Mouse (Mus musculus): Measurements from ENCODE around the gene Agap2. TPM values are rescaled to one million over a fixed set of nuclear protein-coding genes. Genes with fewer than 3 reads are reported as not detected.

Agap2 gene
- polyA plus RNA-seq, 1 experiment from 2014 or later = 0.05 TPM

DNA sequence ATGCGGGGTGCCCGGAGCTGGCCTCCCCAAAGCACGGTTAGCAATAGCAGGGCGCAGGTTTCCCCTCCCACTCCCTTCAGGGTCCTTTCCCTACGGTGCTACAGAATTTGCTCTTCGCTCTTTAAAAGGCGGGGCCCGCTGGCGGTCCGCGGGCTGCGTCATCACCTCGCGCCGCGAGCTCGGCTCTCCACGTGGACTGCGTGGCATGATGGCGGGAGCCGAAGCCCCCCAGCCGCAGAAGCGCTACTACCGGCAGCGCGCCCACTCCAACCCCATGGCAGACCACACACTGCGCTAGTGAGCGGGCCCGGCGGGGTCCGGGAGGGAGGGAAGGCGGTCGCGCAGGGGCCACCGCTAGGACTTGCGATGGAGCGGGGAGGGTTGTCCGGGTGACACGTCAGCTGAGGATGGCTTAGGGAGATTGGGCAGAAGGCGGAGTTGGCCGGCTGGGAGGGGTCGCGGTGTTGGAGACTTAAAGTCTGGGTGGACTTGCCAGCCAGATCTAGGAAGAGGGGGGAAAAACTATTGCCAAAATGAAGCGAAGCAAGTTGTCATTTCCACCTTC is 33.2 kb upstream of the Agap2 start:
- ATAC-seq (ENCODE audit: insufficient number of reproducible peaks, low FRiP score, low TSS enrichment, low read depth) (peak; percentile 67), DNase-seq (ENCODE audit: low spot score) (peak; percentile 96)
- H3K9ac ChIP-seq (ENCODE audit: low read length) = peak overlapping the region; percentile 63
- H3K36me3 ChIP-seq (ENCODE audit: control insufficient read depth, insufficient read depth, low read length) = no peaks in the 10 kb centered on the region; the same call in 1 of the 2 replicates
- peak overlapping the region; percentile 90 for H3K4me3 ChIP-seq (ENCODE audit: low read depth, low read length)
- H3K9me3 ChIP-seq (ENCODE audit: control insufficient read depth, low read length) = no peaks in the 10 kb centered on the region
- peak overlapping the region; percentile 98 for H3K4me2 ChIP-seq (ENCODE audit: low read depth, severe bottlenecking)
- H3K4me1 ChIP-seq (ENCODE audit: control insufficient read depth, insufficient read depth, low read length) = 0 out of 2 replicates have a peak, but pooled peaks cover 4% of the 10 kb centered on the region
- H3K27ac ChIP-seq (replicated peaks; ENCODE audit: low read depth, low read length) = no peak overlapping the region
- no peaks in the 10 kb centered on the region; the same call in 1 of the 2 replicates for H3K27me3 ChIP-seq (ENCODE audit: control insufficient read depth, insufficient read depth, low read length)
- WGBS = 0% methylated on average over 44 of the region's 44 CpGs

DNA sequence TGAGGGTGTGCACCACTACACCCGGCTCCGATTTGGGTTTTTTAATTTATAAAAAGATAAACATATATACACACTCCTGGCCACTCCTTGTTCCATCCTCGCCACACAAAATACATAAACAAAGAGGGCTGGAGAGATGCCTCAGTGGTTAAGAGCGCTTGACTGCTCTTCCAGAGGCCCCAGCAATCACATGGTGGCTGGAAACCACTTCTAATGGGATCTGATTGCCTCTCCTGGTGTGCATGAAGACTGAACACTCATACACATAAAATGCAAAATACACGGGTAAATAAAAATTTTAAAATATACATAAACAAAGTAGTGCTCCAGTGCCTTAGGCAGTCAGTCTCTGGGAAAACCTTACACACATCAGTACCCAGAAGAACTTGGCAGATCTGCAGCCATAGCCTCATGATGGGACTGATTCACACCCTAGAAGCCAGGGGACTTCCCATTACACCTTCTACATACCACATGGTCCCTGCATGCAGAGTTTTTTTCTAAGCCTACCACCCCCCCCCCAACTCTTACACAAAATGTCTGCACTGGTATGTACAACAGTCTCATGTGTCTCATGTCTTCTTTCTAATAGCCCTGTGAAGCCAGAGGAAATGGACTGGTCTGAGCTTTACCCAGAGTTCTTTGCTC is 32.5 kb upstream of the Agap2 start:
- no peak for DNase-seq (ENCODE audit: low spot score)
- Histone ChIP-seq H3K4me1 (ENCODE audit: control insufficient read depth, insufficient read depth, low read length) (0 out of 2 replicates have a peak, but pooled peaks cover 4% of the 10 kb centered on the region), H3K36me3 (ENCODE audit: control insufficient read depth, insufficient read depth, low read length) (no peaks in the 10 kb centered on the region; the same call in 1 of the 2 replicates), H3K9ac (ENCODE audit: low read length) (peak overlapping the region; percentile 63), H3K4me2 (ENCODE audit: low read depth, severe bottlenecking) (peak overlapping the region; percentile 98), H3K27ac (replicated peaks; ENCODE audit: low read depth, low read length) (no peak overlapping the region), H3K9me3 (ENCODE audit: control insufficient read depth, low read length) (no peaks in the 10 kb centered on the region), H3K27me3 (ENCODE audit: control insufficient read depth, insufficient read depth, low read length) (peaks cover 1% of the 10 kb centered on the region), H3K4me3 (ENCODE audit: low read depth, low read length) (peak overlapping the region; percentile 90)
- 0 out of 2 replicates have a peak, but pooled peaks have one; percentile 4 for ATAC-seq (ENCODE audit: insufficient number of reproducible peaks, low FRiP score, low TSS enrichment, low read depth)
- 22% methylated on average over 5 of the region's 5 CpGs for WGBS

DNA sequence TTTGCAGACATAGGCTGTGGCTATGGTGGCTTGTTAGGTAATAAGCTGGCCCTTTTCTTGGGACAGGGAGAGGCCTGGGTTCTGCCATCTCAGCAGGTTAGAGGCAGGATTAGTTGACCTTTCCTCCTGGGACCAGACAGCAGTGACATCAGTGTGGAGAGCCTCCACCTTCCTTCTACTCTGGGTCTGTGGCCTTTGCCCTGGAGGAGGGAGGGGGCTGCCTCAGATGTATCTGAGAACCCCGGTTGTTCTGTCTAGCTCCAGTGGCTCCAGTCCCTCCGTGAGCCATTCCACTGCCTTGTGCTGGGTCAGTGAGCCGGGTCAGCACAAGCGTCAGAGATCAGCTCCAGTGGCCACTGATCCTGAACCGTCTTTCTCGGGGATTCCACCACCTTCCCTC is 31.9 kb upstream of the Agap2 start:
- H3K4me3 ChIP-seq (ENCODE audit: low read depth, low read length) = no peak overlapping the region; the same call in 1 of the 2 replicates
- 92% methylated on average over 6 of the region's 6 CpGs for WGBS
- H3K9me3 ChIP-seq (ENCODE audit: control insufficient read depth, low read length) = no peaks in the 10 kb centered on the region
- DNase-seq (ENCODE audit: low spot score) (no peak), ATAC-seq (ENCODE audit: insufficient number of reproducible peaks, low FRiP score, low TSS enrichment, low read depth) (no peak)
- no peaks in the 10 kb centered on the region; the same call in 1 of the 2 replicates for H3K36me3 ChIP-seq (ENCODE audit: control insufficient read depth, insufficient read depth, low read length)
- H3K4me1 ChIP-seq (ENCODE audit: control insufficient read depth, insufficient read depth, low read length) = 0 out of 2 replicates have a peak, but pooled peaks cover 4% of the 10 kb centered on the region
- H3K27me3 ChIP-seq (ENCODE audit: control insufficient read depth, insufficient read depth, low read length) = peaks cover 7% of the 10 kb centered on the region
- no peak overlapping the region for H3K4me2 ChIP-seq (ENCODE audit: low read depth, severe bottlenecking)
- H3K9ac ChIP-seq (ENCODE audit: low read length) = no peak overlapping the region
- no peak overlapping the region for H3K27ac ChIP-seq (replicated peaks; ENCODE audit: low read depth, low read length)

GRCm38 (mm10) chr10:127047954-127048353 is 27.1 kb upstream of the Agap2 start, which contains the start of gene Cyp27b1:
Cyp27b1 (plus strand) TSS chr10:127048250.
- no peaks in the 10 kb centered on the region; the same call in 1 of the 2 replicates for H3K36me3 ChIP-seq (ENCODE audit: control insufficient read depth, insufficient read depth, low read length)
- H3K9ac ChIP-seq (ENCODE audit: low read length) = no peak within 1 kb of the TSS; the same call in 1 of the 2 replicates
- no peak within 1 kb of the TSS for H3K27ac ChIP-seq (replicated peaks; ENCODE audit: low read depth, low read length)
- no peaks in the 10 kb centered on the region for H3K9me3 ChIP-seq (ENCODE audit: control insufficient read depth, low read length)
- 0 out of 2 replicates have a peak, but pooled peaks cover 6% of the 10 kb centered on the region for H3K4me1 ChIP-seq (ENCODE audit: control insufficient read depth, insufficient read depth, low read length)
- DNase-seq (ENCODE audit: low spot score) = no peak
- no peak for ATAC-seq (ENCODE audit: insufficient number of reproducible peaks, low FRiP score, low TSS enrichment, low read depth)
- H3K4me3 ChIP-seq (ENCODE audit: low read depth, low read length) = 0 out of 2 replicates have a peak within 1 kb of the TSS, but pooled peaks have one; percentile 5
- peaks cover 39% of the 10 kb centered on the region for H3K27me3 ChIP-seq (ENCODE audit: control insufficient read depth, insufficient read depth, low read length)
- WGBS = 30% methylated on average over 5 of the region's 5 CpGs
- H3K4me2 ChIP-seq (ENCODE audit: low read depth, severe bottlenecking) = no peak within 1 kb of the TSS

GRCm38 (mm10) chr10:127048608-127049394 is 26.3 kb upstream of the Agap2 start:
- Histone ChIP-seq H3K27me3 (ENCODE audit: control insufficient read depth, insufficient read depth, low read length) (peaks cover 39% of the 10 kb centered on the region), H3K4me2 (ENCODE audit: low read depth, severe bottlenecking) (peak overlapping the region; percentile 17; the same call in 1 of the 2 replicates), H3K9me3 (ENCODE audit: control insufficient read depth, low read length) (no peaks in the 10 kb centered on the region), H3K4me1 (ENCODE audit: control insufficient read depth, insufficient read depth, low read length) (0 out of 2 replicates have a peak, but pooled peaks cover 6% of the 10 kb centered on the region), H3K27ac (replicated peaks; ENCODE audit: low read depth, low read length) (no peak overlapping the region), H3K36me3 (ENCODE audit: control insufficient read depth, insufficient read depth, low read length) (no peaks in the 10 kb centered on the region; the same call in 1 of the 2 replicates), H3K9ac (ENCODE audit: low read length) (no peak overlapping the region), H3K4me3 (ENCODE audit: low read depth, low read length) (0 out of 2 replicates have a peak overlapping the region, but pooled peaks have one; percentile 5)
- WGBS = 5% methylated on average over 35 of the region's 35 CpGs
- no peak for ATAC-seq (ENCODE audit: insufficient number of reproducible peaks, low FRiP score, low TSS enrichment, low read depth)
- DNase-seq (ENCODE audit: low spot score) = no peak

GRCm38 (mm10) chr10:127049395-127050118 is 25.5 kb upstream of the Agap2 start:
- Histone ChIP-seq H3K27ac (replicated peaks; ENCODE audit: low read depth, low read length) (no peak overlapping the region), H3K4me1 (ENCODE audit: control insufficient read depth, insufficient read depth, low read length) (0 out of 2 replicates have a peak, but pooled peaks cover 6% of the 10 kb centered on the region), H3K9me3 (ENCODE audit: control insufficient read depth, low read length) (no peaks in the 10 kb centered on the region), H3K36me3 (ENCODE audit: control insufficient read depth, insufficient read depth, low read length) (no peaks in the 10 kb centered on the region; the same call in 1 of the 2 replicates), H3K27me3 (ENCODE audit: control insufficient read depth, insufficient read depth, low read length) (peaks cover 39% of the 10 kb centered on the region), H3K4me2 (ENCODE audit: low read depth, severe bottlenecking) (peak overlapping the region; percentile 17; the same call in 1 of the 2 replicates), H3K9ac (ENCODE audit: low read length) (no peak overlapping the region), H3K4me3 (ENCODE audit: low read depth, low read length) (no peak overlapping the region)
- ATAC-seq (ENCODE audit: insufficient number of reproducible peaks, low FRiP score, low TSS enrichment, low read depth) = no peak
- DNase-seq (ENCODE audit: low spot score) = no peak
- 2% methylated on average over 29 of the region's 29 CpGs for WGBS

GRCm38 (mm10) chr10:127050119-127050474 is 25.0 kb upstream of the Agap2 start:
- Histone ChIP-seq H3K9me3 (ENCODE audit: control insufficient read depth, low read length) (no peaks in the 10 kb centered on the region), H3K4me3 (ENCODE audit: low read depth, low read length) (no peak overlapping the region), H3K27me3 (ENCODE audit: control insufficient read depth, insufficient read depth, low read length) (peaks cover 39% of the 10 kb centered on the region), H3K4me1 (ENCODE audit: control insufficient read depth, insufficient read depth, low read length) (0 out of 2 replicates have a peak, but pooled peaks cover 6% of the 10 kb centered on the region), H3K4me2 (ENCODE audit: low read depth, severe bottlenecking) (no peak overlapping the region), H3K36me3 (ENCODE audit: control insufficient read depth, insufficient read depth, low read length) (no peaks in the 10 kb centered on the region; the same call in 1 of the 2 replicates), H3K27ac (replicated peaks; ENCODE audit: low read depth, low read length) (no peak overlapping the region), H3K9ac (ENCODE audit: low read length) (no peak overlapping the region)
- ATAC-seq (ENCODE audit: insufficient number of reproducible peaks, low FRiP score, low TSS enrichment, low read depth) (no peak), DNase-seq (ENCODE audit: low spot score) (no peak)
- WGBS = 20% methylated on average over 10 of the region's 10 CpGs
